Mouse (Mus musculus) MEL (cell line): ENCODE results near the gene Nr1h4. TPM values are rescaled to one million over a fixed set of nuclear protein-coding genes. Genes with fewer than 3 reads are reported as not detected.

Source experiments
- DNase-seq: peaks from one replicate; pipeline ENCODE4 v3.0.0; 2011; ENCODE audit warnings: low read depth, low spot score
- H3K27ac ChIP-seq: 2 replicates; pipeline ENCODE4 v1.5.1; 2012; ENCODE audit warnings: low read depth, mild to moderate bottlenecking, control low read depth, low read length, moderate library complexity; ENCODE audit not compliant: control insufficient read depth
- H3K27me3 ChIP-seq, 2 experiments: fragments of 150-350 bp in 1 of 2; sonication (generic) in 1 of 2; 2 replicates each; pipeline ENCODE4 v1.6.1; 2012; ENCODE audit warnings: low read length in 2 of 2, mild to moderate bottlenecking in 2 of 2, improper control_type of control experiment in 1 of 2, moderate library complexity in 1 of 2; ENCODE audit not compliant: insufficient read depth in 2 of 2, control insufficient read depth in 1 of 2
- H3K36me3 ChIP-seq, 2 experiments: 2 replicates each; pipeline ENCODE4 v1.6.1; 2012 to 2014; ENCODE audit warnings: low read length in 2 of 2, improper control_type of control experiment in 1 of 2, inconsistent platforms in 1 of 2, mild to moderate bottlenecking in 1 of 2; ENCODE audit not compliant: insufficient read depth in 2 of 2, control insufficient read depth in 1 of 2
- H3K4me1 ChIP-seq, 2 experiments: fragments of 150-350 bp in 1 of 2; sonication (generic) in 1 of 2; 2 replicates each; pipeline ENCODE4 v1.6.1; 2012; ENCODE audit warnings: low read length in 2 of 2, improper control_type of control experiment in 1 of 2, mild to moderate bottlenecking in 1 of 2; ENCODE audit not compliant: insufficient read depth in 2 of 2, control insufficient read depth in 1 of 2
- H3K4me3 ChIP-seq, 2 experiments: fragments of 150-350 bp in 1 of 2; sonication (generic) in 1 of 2; 2 replicates each; pipeline ENCODE4 v1.5.1; 2012; ENCODE audit warnings: low read depth in 2 of 2, low read length in 2 of 2, mild to moderate bottlenecking in 2 of 2, moderate library complexity in 2 of 2, control low read depth in 1 of 2, improper control_type of control experiment in 1 of 2; ENCODE audit not compliant: control insufficient read depth in 1 of 2, insufficient read depth in 1 of 2
- H3K79me2 ChIP-seq: 2 replicates; pipeline ENCODE4 v1.6.1; 2012; ENCODE audit warnings: mild to moderate bottlenecking, low read length, moderate library complexity; ENCODE audit not compliant: control insufficient read depth, poor library complexity, insufficient read depth
- H3K9ac ChIP-seq: 2 replicates; pipeline ENCODE4 v1.6.1; 2012; ENCODE audit warnings: low read depth, mild to moderate bottlenecking, control low read depth, low read length, moderate library complexity; ENCODE audit not compliant: control insufficient read depth, poor library complexity, severe bottlenecking
- H3K9me3 ChIP-seq: fragments of 150-350 bp; sonication (generic); replicated peaks from 2 replicates; pipeline ENCODE4 v1.6.1; 2012; ENCODE audit warnings: mild to moderate bottlenecking, low read length, improper control_type of control experiment, moderate library complexity; ENCODE audit not compliant: insufficient read depth
- CHD1 ChIP-seq: IDR thresholded peaks from 2 replicates; pipeline ENCODE4 v1.6.1; 2012; ENCODE audit warnings: low read depth, mild to moderate bottlenecking, inconsistent platforms, low read length, improper control_type of control experiment
- CHD2 ChIP-seq: IDR thresholded peaks from 2 replicates; pipeline ENCODE4 v1.6.1; 2011; ENCODE audit warnings: low read length, improper control_type of control experiment
- CTCF ChIP-seq, 3 experiments: IDR thresholded peaks in 2 of 3; conservative IDR thresholded peaks in 1 of 3; 2 replicates each; pipeline ENCODE4 v1.5.1; 2011 to 2012; ENCODE audit warnings: low read length in 3 of 3, low read depth in 2 of 3, mild to moderate bottlenecking in 2 of 3, improper control_type of control experiment in 1 of 3, inconsistent platforms in 1 of 3, mixed read lengths in 1 of 3, moderate library complexity in 1 of 3; ENCODE audit not compliant: control insufficient read depth in 1 of 3, insufficient read depth in 1 of 3, poor library complexity in 1 of 3, severe bottlenecking in 1 of 3
- ELF1 ChIP-seq: IDR thresholded peaks from 2 replicates; pipeline ENCODE4 v1.6.1; 2014; ENCODE audit warnings: low read depth, mild to moderate bottlenecking, inconsistent platforms, low read length, improper control_type of control experiment, moderate library complexity
- EP300 ChIP-seq, 2 experiments: IDR thresholded peaks; 2 replicates each; pipeline ENCODE4 v1.6.1; 2011; ENCODE audit warnings: improper control_type of control experiment in 2 of 2, low read length in 2 of 2, low read depth in 1 of 2, mild to moderate bottlenecking in 1 of 2
- ETS1 ChIP-seq: IDR thresholded peaks from 2 replicates; pipeline ENCODE4 v1.6.1; 2012; ENCODE audit warnings: low read depth, mild to moderate bottlenecking, inconsistent platforms, low read length, improper control_type of control experiment, moderate library complexity
- GABPA ChIP-seq: IDR thresholded peaks from 2 replicates; pipeline ENCODE4 v1.6.1; 2012; ENCODE audit warnings: low read depth, mild to moderate bottlenecking, inconsistent platforms, low read length, improper control_type of control experiment, moderate library complexity
- GATA1 ChIP-seq: IDR thresholded peaks from 2 replicates; pipeline ENCODE4 v1.6.1; 2011; ENCODE audit warnings: low read depth, low read length, improper control_type of control experiment
- HCFC1 ChIP-seq: IDR thresholded peaks from 2 replicates; pipeline ENCODE4 v1.6.1; 2012; ENCODE audit warnings: low read depth, mild to moderate bottlenecking, inconsistent platforms, low read length, improper control_type of control experiment, moderate library complexity
- KAT2A ChIP-seq: conservative IDR thresholded peaks from 2 replicates; pipeline ENCODE4 v1.6.1; 2012; ENCODE audit warnings: low read depth, low read length, improper control_type of control experiment, inconsistent platforms
- MAFK ChIP-seq: IDR thresholded peaks from 2 replicates; pipeline ENCODE4 v1.6.1; 2011; ENCODE audit warnings: low read depth, mild to moderate bottlenecking, low read length, improper control_type of control experiment, borderline replicate concordance
- MAX ChIP-seq: IDR thresholded peaks from 2 replicates; pipeline ENCODE4 v1.6.1; 2011; ENCODE audit warnings: low read length, improper control_type of control experiment
- MAZ ChIP-seq: IDR thresholded peaks from 2 replicates; pipeline ENCODE4 v1.6.1; 2012; ENCODE audit warnings: low read depth, mild to moderate bottlenecking, inconsistent platforms, low read length, improper control_type of control experiment
- MXI1 ChIP-seq: IDR thresholded peaks from 2 replicates; pipeline ENCODE4 v1.6.1; 2011; ENCODE audit warnings: mild to moderate bottlenecking, low read depth, low read length, improper control_type of control experiment
- MYB ChIP-seq: IDR thresholded peaks from 2 replicates; pipeline ENCODE4 v1.6.1; 2011; ENCODE audit warnings: mild to moderate bottlenecking, low read depth, low read length, improper control_type of control experiment
- MYC ChIP-seq: IDR thresholded peaks from 2 replicates; pipeline ENCODE4 v1.6.1; 2011; ENCODE audit warnings: low read depth, mild to moderate bottlenecking, low read length, improper control_type of control experiment, moderate library complexity
- NRF1 ChIP-seq: IDR thresholded peaks from 2 replicates; pipeline ENCODE4 v1.6.1; 2014; ENCODE audit warnings: low read depth, mild to moderate bottlenecking, inconsistent platforms, low read length, improper control_type of control experiment, moderate library complexity; ENCODE audit not compliant: poor library complexity, insufficient read depth, severe bottlenecking
- POLR2A ChIP-seq, 2 experiments: IDR thresholded peaks; 2 replicates each; pipeline ENCODE4 v1.6.1; 2011 to 2012; ENCODE audit warnings: low read length in 2 of 2, mild to moderate bottlenecking in 2 of 2, control low read depth in 1 of 2, improper control_type of control experiment in 1 of 2, low read depth in 1 of 2, moderate library complexity in 1 of 2; ENCODE audit not compliant: control insufficient read depth in 1 of 2, insufficient read depth in 1 of 2, poor library complexity in 1 of 2
- RAD21 ChIP-seq: IDR thresholded peaks from 2 replicates; pipeline ENCODE4 v1.6.1; 2011; ENCODE audit warnings: mild to moderate bottlenecking, low read depth, low read length, improper control_type of control experiment
- RCOR1 ChIP-seq: IDR thresholded peaks from 2 replicates; pipeline ENCODE4 v1.6.1; 2012; ENCODE audit warnings: low read depth, mild to moderate bottlenecking, inconsistent platforms, low read length, improper control_type of control experiment
- SIN3A ChIP-seq: IDR thresholded peaks from 2 replicates; pipeline ENCODE4 v1.6.1; 2012; ENCODE audit warnings: low read length, improper control_type of control experiment, inconsistent platforms
- SMC3 ChIP-seq: IDR thresholded peaks from 2 replicates; pipeline ENCODE4 v1.6.1; 2011; ENCODE audit warnings: low read depth, low read length, improper control_type of control experiment
- TAL1 ChIP-seq: IDR thresholded peaks from 2 replicates; pipeline ENCODE4 v1.6.1; 2012; ENCODE audit warnings: mild to moderate bottlenecking, inconsistent platforms, low read length, moderate library complexity, mixed read lengths
- TBP ChIP-seq: IDR thresholded peaks from 2 replicates; pipeline ENCODE4 v1.8.0; 2011; ENCODE audit warnings: low read depth, low read length, improper control_type of control experiment
- TCF12 ChIP-seq: IDR thresholded peaks from 2 replicates; pipeline ENCODE4 v1.6.1; 2014; ENCODE audit warnings: low read depth, mild to moderate bottlenecking, inconsistent platforms, low read length, improper control_type of control experiment, moderate library complexity
- UBTF ChIP-seq: IDR thresholded peaks from 2 replicates; pipeline ENCODE4 v1.6.1; 2012; ENCODE audit warnings: low read depth, mild to moderate bottlenecking, inconsistent platforms, low read length, improper control_type of control experiment, moderate library complexity, borderline replicate concordance; ENCODE audit not compliant: insufficient read depth
- USF1 ChIP-seq: IDR thresholded peaks from 2 replicates; pipeline ENCODE4 v1.6.1; 2014; ENCODE audit warnings: low read depth, mild to moderate bottlenecking, inconsistent platforms, low read length, improper control_type of control experiment, moderate library complexity
- ZKSCAN1 ChIP-seq: IDR thresholded peaks from 2 replicates; pipeline ENCODE4 v1.6.1; 2012; ENCODE audit warnings: low read depth, mild to moderate bottlenecking, inconsistent platforms, low read length, improper control_type of control experiment, moderate library complexity
- ZNF384 ChIP-seq: IDR thresholded peaks from 2 replicates; pipeline ENCODE4 v1.6.1; 2012; ENCODE audit warnings: low read depth, mild to moderate bottlenecking, inconsistent platforms, low read length, improper control_type of control experiment
- polyA plus RNA-seq, 2 experiments: library from polyadenylated mRNA; stranded (reverse) in 1 of 2; unstranded in 1 of 2; fragments of >175 nt in 1 of 2; fragments of >200 nt in 1 of 2; gene quantifications; 2 replicates each; pipeline versions ENCODE4 v1.2.1 to v1.2.4; 2012; ENCODE audit warnings: low replicate concordance in 2 of 2, low read depth in 1 of 2; ENCODE audit not compliant: insufficient read length in 2 of 2, insufficient read depth in 1 of 2, missing spikeins in 1 of 2
- total RNA-seq: library from RNA; depleted of rRNA; stranded (reverse); fragments of 300-350 nt; gene quantifications from 2 replicates; pipeline ENCODE4 v1.2.3, GENCODE M21; 2012

Nr1h4 gene
- total and polyA plus RNA-seq, 3 experiments = not detected

- H3K27ac ChIP-seq = no peak overlapping the region
- peaks cover 3 to 9% of the 10 kb centered on the region in 2 experiments for H3K4me1 ChIP-seq
- TF ChIP-seq MAX (no peak), ZNF384 (no peak), USF1 (no peak), MAZ (no peak), UBTF (no peak), TBP (no peak), RAD21 (no peak), ZKSCAN1 (no peak), GATA1 (no peak), SIN3A (no peak), ETS1 (no peak), MYC (no peak), MAFK (no peak), CTCF (IDR thresholded peaks at IDR 0.05 in 2 of 3, conservative IDR thresholded peaks at IDR 0.05 in 1 of 3; ENCODE audit: control insufficient read depth in 1 of 3, insufficient read depth in 1 of 3, low read depth in 2 of 3, low read length in 3 of 3, poor library complexity in 1 of 3, severe bottlenecking in 1 of 3) (no peak), NRF1 (no peak)
- no peak for DNase-seq
- H3K27me3 ChIP-seq = no peaks in the 10 kb centered on the region
- peaks cover 1% of the 10 kb centered on the region; the same call in 1 of the 2 replicates for H3K79me2 ChIP-seq
- H3K9me3 ChIP-seq = no peaks in the 10 kb centered on the region
- no peak overlapping the region for H3K4me3 ChIP-seq
- no peak overlapping the region for H3K9ac ChIP-seq
- peaks cover 0 to 2% of the 10 kb centered on the region in 2 experiments; a peak in 1 of 4 replicates for H3K36me3 ChIP-seq
Observed at GRCm38 (mm10) chr10:89441961-89442360, 91.4 kb downstream of the Nr1h4 start.

GRCm38 (mm10) chr10:89439380-89439779 lies 94.0 kb downstream of the Nr1h4 start:
- Histone ChIP-seq H3K27me3 (no peaks in the 10 kb centered on the region), H3K4me3 (no peak overlapping the region), H3K27ac (no peak overlapping the region), H3K36me3 (peaks cover 0 to 2% of the 10 kb centered on the region in 2 experiments; a peak in 1 of 4 replicates), H3K79me2 (peaks cover 1% of the 10 kb centered on the region; the same call in 1 of the 2 replicates), H3K4me1 (peaks cover 3 to 7% of the 10 kb centered on the region in 2 experiments), H3K9ac (no peak overlapping the region), H3K9me3 (no peaks in the 10 kb centered on the region)
- no peak for DNase-seq
- TF ChIP-seq ZNF384 (no peak), MXI1 (no peak), HCFC1 (no peak), RCOR1 (no peak), MAX (no peak), ELF1 (no peak), CHD1 (no peak), SMC3 (no peak), POLR2A (IDR thresholded peaks at IDR 0.05; ENCODE audit: control insufficient read depth in 1 of 2, insufficient read depth in 1 of 2, low read depth in 1 of 2, low read length in 2 of 2, poor library complexity in 1 of 2) (no peak), UBTF (no peak), MYB (no peak), RAD21 (no peak), EP300 (IDR thresholded peaks at IDR 0.05; ENCODE audit: low read depth in 1 of 2, low read length in 2 of 2) (no peak), GABPA (no peak), CHD2 (no peak), MAFK (no peak), KAT2A (no peak), TAL1 (no peak), TCF12 (no peak), MAZ (no peak)
